Mouse (Mus musculus): ENCODE measurements at regions not wholly inside any gene's neighbourhood (a gene's known extent, or its start where the extent isn't known, plus 50 kb on each side); places are given as distances from the start of the nearest gene placed in this dataset.

DNA sequence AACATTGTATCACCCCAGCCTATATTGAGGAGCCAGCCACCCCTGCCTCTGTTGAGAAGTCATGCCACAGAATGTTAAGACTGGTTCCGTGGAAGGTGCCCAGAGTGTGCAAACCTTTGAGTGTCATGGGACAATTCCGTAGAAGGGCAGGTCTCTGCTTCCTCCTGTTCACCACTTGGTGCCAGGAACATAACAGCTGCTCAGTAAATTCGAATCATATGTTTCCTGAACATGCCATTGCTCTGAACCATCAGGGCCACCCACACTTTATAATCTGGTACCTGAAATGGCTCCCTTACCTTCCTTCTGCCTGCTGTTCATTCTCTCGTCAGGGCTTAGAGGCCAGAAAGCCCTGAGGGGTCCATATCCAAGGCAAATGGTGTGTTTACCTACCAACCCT lies 273.0 kb upstream of the 4930535I16Rik start:
- H3K27ac ChIP-seq, result no peak overlapping the region
- no peaks in the 10 kb centered on the region for H3K36me3 ChIP-seq (ENCODE audit: inconsistent target)
- 73% methylated on average over 4 of the region's 4 CpGs for WGBS (ENCODE audit: missing documents)

DNA sequence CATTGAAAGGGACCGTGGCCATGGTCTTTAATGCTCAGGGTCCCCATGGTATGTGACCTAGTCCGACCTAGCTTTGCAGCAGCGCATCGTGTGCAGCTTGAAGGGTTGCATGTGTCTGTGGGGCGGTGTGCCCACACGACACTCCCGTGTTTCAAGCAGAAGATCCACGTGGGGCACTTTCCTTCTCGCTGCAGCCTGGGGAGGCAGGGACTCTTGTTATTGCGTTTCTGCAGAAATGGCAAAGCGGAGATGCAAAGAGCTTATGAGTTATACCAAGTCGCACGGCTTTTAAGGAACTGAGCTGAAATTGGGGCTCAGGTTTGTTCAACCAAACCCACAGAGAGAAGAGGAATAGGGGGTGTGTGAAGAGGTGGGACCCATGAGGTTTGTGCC lies 272.2 kb upstream of the 4930535I16Rik start:
- no peaks in the 10 kb centered on the region for H3K36me3 ChIP-seq (ENCODE audit: inconsistent target)
- 63% methylated on average over 13 of the region's 13 CpGs for WGBS (ENCODE audit: missing documents)
- no peak overlapping the region for H3K4me3 ChIP-seq (ENCODE audit: inconsistent target)
- no peak overlapping the region for H3K27ac ChIP-seq
- no peaks in the 10 kb centered on the region for H3K79me2 ChIP-seq (ENCODE audit: inconsistent target)

More for the DNA sequence above, 273.0 kb upstream of the 4930535I16Rik start:
- Histone ChIP-seq H3K79me2 (ENCODE audit: inconsistent target) (no peaks in the 10 kb centered on the region), H3K4me3 (ENCODE audit: inconsistent target) (no peak overlapping the region)

DNA sequence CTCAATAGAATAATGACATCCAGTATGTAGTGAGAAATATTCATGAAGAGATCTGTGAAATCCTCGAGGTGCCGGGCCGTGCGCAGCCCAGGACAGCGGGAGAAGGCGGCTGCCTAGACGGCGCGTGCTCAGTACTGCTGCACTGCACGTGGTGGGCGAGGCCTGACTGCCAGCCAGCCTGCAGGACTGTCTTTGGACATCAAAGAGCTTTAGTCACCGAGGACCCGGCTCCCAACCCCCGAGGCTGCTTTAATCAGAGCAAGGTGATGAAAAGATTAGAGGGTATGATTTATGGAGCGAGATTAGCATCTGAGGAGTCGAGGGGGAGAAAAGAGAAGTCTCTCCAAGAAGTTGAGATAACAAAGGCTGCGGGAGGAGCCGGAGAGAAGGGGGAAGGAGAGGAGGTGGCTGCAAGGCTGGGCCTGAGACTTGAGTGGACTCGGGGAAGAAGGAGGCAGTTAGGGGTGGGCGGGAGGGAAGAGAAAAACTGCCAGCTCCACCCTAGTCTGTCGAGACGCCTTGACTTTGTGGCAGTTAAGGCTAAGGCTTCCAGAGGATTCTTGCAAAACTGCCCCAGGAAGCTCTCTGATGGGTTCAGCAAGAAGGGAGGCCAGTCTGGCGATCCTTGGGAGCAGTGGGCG lies 271.6 kb upstream of the 4930535I16Rik start:
- WGBS (ENCODE audit: missing documents), result 13% methylated on average over 22 of the region's 24 CpGs
- Histone ChIP-seq H3K36me3 (ENCODE audit: inconsistent target) (no peaks in the 10 kb centered on the region), H3K79me2 (ENCODE audit: inconsistent target) (no peaks in the 10 kb centered on the region), H3K27ac (no peak overlapping the region), H3K4me3 (ENCODE audit: inconsistent target) (no peak overlapping the region)

DNA sequence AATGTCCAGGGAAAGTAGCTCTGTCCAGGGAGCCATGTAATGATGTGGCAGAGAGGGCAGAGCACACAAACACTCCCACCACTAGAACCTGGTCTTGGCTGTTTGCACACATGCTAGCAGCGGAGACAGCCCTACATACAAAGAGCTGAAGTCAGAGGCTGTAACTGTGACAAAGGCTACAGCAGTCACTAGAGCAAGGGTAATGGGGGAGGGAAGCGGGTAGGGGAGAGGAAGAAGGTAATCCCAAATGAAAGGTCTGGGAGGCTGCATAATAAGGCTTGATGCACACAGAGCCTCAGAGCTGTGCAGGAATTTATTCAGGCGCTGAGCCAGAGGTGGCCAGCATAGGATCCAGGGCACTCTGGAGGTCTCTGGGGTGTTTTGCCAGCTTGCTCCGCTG lies 269.3 kb upstream of the 4930535I16Rik start:
- Histone ChIP-seq H3K27ac (no peak overlapping the region), H3K79me2 (ENCODE audit: inconsistent target) (no peaks in the 10 kb centered on the region), H3K36me3 (ENCODE audit: inconsistent target) (no peaks in the 10 kb centered on the region), H3K4me3 (ENCODE audit: inconsistent target) (no peak overlapping the region)
- 74% methylated on average over 4 of the region's 4 CpGs for WGBS (ENCODE audit: missing documents)

DNA sequence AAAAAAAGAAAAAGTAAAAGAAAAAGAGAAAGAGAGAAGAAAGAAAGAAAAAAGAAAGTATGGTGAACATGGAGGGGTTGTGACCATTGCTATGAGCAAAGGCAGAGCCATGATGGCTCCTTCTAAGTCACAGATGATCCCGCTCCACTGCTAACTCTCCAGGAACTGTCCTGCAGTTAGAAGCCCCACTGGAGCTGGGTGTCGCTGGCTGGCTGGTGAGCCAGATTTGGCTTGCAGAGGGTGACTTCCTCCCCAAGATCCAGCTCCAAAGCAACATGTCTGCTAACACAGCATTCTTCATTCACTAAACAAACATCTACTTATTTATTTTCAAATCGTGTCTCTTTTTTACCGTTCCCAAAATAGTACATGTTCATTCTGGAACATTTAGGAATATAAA lies 263.5 kb upstream of the 4930535I16Rik start:
- Histone ChIP-seq H3K4me3 (ENCODE audit: inconsistent target) (no peak overlapping the region), H3K27ac (no peak overlapping the region), H3K79me2 (ENCODE audit: inconsistent target) (no peaks in the 10 kb centered on the region), H3K36me3 (ENCODE audit: inconsistent target) (no peaks in the 10 kb centered on the region)
- 86% methylated on average over 4 of the region's 4 CpGs for WGBS (ENCODE audit: missing documents)

DNA sequence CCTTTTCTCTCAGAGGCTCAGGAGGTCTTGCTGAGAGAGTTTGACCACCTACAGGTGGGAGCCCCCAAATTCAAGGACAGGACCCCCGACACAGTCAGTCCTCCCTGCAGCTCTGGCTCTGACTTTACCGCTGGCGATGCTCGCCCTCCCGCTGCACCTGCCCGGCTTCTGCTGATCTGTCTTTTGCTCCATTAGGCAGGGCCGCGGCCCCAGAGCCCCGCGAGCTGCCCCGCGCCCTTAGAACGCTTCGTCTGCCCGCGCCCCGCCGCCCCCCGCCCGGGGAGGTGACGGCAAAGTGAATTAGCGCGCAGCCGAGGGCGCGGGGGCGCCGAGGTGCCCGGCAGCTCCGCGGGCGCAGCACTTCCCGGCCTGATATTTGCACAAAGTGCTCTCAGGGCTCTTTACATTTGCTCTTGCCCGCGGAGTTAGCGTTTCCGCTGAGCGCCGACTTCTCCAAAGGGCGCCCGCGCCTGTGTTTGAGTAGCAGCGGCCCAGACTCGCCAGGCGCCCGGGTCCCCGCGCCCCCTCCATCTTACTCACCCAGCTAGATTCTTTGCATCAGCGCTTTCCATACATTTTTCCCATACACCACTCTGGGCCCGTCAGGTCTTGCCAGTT lies 260.7 kb upstream of the 4930535I16Rik start:
- H3K36me3 ChIP-seq (ENCODE audit: inconsistent target), result no peaks in the 10 kb centered on the region
- no peak overlapping the region for H3K27ac ChIP-seq
- WGBS (ENCODE audit: missing documents), result 1% methylated on average over 47 of the region's 50 CpGs
- no peak overlapping the region for H3K4me3 ChIP-seq (ENCODE audit: inconsistent target)
- no peaks in the 10 kb centered on the region for H3K79me2 ChIP-seq (ENCODE audit: inconsistent target)

DNA sequence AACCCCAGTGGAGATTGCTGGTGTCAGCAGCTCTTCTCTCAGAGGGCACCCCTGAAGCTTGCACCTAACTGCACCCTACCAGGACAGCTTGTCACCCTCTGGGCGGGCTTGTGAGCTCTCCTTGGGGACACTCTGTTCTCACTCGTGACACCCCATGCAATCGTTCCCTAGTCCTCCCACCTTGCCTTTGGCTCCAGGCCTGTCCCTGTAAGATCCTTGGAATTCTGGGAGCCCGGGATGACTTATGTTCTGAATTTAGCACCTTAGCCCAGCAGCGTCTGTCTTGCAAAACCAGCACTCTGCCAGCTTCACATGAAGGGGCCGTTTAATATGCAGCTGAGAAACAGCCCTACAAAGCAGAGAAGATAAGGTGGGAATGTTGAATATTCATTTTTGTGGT lies 257.7 kb upstream of the 4930535I16Rik start:
- 39% methylated on average over 6 of the region's 6 CpGs for WGBS (ENCODE audit: missing documents)

DNA sequence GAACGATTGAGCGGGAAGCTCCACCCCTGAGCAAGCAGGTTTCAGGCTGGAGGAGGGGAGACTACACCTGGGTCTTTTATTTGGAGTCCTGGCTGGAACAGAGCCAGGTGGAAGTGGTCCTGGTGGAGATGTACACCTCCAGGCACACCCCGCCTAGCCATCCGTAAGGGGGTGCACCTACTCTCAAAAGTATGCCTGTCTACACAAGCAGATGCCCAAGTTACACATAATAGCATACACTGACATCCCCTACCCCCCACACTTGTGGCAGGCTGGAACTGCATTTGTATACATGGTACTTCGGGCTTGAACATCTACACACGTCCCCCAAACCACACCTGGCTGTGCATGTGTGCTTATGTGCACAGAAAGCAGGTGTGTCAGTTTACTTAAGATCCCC lies 236.8 kb upstream of the 4930535I16Rik start:
- WGBS (ENCODE audit: missing documents), result 87% methylated on average over 4 of the region's 6 CpGs
- H3K4me3 ChIP-seq (ENCODE audit: inconsistent target), result no peak overlapping the region
- no peaks in the 10 kb centered on the region for H3K79me2 ChIP-seq (ENCODE audit: inconsistent target)
- H3K36me3 ChIP-seq (ENCODE audit: inconsistent target), result no peaks in the 10 kb centered on the region
- no peak overlapping the region for H3K27ac ChIP-seq

More for the DNA sequence above, 257.7 kb upstream of the 4930535I16Rik start:
- Histone ChIP-seq H3K36me3 (ENCODE audit: inconsistent target) (no peaks in the 10 kb centered on the region), H3K4me3 (ENCODE audit: inconsistent target) (no peak overlapping the region), H3K27ac (no peak overlapping the region), H3K79me2 (ENCODE audit: inconsistent target) (no peaks in the 10 kb centered on the region)

DNA sequence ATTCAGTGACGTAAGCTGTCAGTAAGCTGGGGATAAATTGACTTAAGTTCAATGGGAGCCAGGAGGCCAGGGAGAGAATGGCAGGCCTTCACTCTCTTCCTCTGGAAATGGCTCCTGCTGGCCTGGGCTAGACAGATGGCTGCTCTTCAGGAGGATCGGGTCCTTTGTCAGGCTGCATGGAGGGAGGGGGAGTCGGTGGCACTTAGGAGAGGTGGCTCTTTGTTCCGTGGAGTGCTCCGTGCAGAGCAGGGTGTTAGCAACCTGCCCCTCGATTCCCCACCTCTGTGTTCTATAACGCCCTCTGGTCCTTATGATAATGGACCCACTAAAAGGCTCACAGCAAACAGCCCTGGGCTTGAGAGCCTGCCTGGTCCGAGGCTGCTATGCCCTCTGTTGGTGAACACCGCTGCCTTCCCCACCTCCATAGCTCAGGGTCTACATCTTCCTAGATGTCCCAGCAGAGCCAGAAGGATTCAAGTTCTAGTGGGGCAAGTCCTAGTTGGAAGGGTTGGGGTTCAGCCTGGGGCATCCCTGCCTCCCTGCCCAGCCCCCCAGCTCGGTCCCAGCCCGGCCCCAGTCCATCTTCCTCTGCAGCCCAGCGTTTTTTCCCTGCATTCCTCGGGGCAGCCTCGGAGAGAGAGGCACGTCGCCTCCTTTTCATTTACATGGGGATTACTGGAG lies 232.1 kb upstream of the 4930535I16Rik start:
- Histone ChIP-seq H3K79me2 (ENCODE audit: inconsistent target) (no peaks in the 10 kb centered on the region), H3K4me3 (ENCODE audit: inconsistent target) (no peak overlapping the region), H3K36me3 (ENCODE audit: inconsistent target) (no peaks in the 10 kb centered on the region), H3K27ac (no peak overlapping the region)
- 15% methylated on average over 16 of the region's 16 CpGs for WGBS (ENCODE audit: missing documents)

DNA sequence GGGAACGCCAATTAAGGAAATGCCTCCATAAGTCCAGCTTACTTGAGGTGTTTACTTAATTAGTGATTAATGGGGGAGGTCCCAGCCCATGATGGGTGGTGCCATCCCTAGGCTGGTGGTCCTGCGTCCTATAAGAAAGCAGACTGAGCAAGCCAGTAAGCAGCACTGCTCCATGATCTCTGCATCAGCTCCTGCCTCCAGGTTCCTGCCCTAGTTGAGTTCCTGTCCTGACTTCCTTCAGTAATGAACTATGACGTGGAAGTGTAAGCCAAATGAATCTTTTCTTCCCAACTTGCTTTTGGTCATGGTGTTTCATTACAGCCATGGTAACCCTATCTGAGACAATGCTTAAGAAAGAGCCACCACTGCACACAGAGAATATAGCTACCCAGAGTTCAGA lies 231.2 kb upstream of the 4930535I16Rik start:
- Histone ChIP-seq H3K4me3 (ENCODE audit: inconsistent target) (no peak overlapping the region), H3K36me3 (ENCODE audit: inconsistent target) (no peaks in the 10 kb centered on the region), H3K27ac (no peak overlapping the region), H3K79me2 (ENCODE audit: inconsistent target) (no peaks in the 10 kb centered on the region)
- WGBS (ENCODE audit: missing documents), result 71% methylated on average over 3 of the region's 3 CpGs

DNA sequence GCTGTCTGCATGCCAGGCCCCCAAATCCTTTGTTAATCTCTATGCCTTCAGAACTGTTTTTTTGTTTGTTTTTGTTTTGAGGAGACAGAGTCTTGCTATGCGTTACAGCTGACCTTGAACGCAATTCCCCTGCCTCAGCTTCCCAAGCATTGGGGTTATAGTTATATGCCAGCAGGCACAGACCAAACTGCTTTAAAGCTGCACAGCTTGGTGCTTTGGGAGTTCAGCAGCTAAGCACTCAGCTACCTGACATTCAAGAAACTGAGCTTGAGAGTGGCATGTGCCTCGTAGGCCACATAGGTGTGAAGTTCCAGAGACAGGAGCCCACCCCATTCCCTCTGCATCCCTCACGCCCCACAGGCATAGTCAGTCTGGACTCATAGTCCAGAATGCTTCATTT lies 229.5 kb upstream of the 4930535I16Rik start:
- Histone ChIP-seq H3K79me2 (ENCODE audit: inconsistent target) (no peaks in the 10 kb centered on the region), H3K4me3 (ENCODE audit: inconsistent target) (no peak overlapping the region), H3K36me3 (ENCODE audit: inconsistent target) (no peaks in the 10 kb centered on the region), H3K27ac (no peak overlapping the region)
- 68% methylated on average over 4 of the region's 4 CpGs for WGBS (ENCODE audit: missing documents)

DNA sequence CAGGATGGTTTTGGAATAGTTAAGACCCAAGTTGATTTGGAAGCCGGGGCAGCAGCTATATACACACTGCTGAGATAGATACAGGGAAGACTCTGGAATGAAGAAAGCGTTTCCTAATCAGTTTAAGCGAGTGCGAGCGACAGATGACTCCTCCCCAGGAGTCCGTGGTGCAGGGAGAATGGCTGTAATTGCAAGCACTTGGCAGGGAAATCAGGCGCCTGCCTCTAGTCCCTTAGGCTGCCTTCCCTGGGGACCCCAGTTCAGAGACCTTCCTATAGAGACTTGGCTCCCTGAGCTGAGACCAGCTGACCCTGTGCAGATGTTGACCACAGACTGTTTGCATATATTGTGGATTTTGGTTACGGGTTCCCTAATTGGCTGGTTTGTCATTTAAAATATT lies 228.3 kb upstream of the 4930535I16Rik start:
- H3K27ac ChIP-seq, result no peak overlapping the region
- H3K79me2 ChIP-seq (ENCODE audit: inconsistent target), result no peaks in the 10 kb centered on the region
- WGBS (ENCODE audit: missing documents), result 53% methylated on average over 8 of the region's 8 CpGs
- no peak overlapping the region for H3K4me3 ChIP-seq (ENCODE audit: inconsistent target)
- H3K36me3 ChIP-seq (ENCODE audit: inconsistent target), result no peaks in the 10 kb centered on the region

DNA sequence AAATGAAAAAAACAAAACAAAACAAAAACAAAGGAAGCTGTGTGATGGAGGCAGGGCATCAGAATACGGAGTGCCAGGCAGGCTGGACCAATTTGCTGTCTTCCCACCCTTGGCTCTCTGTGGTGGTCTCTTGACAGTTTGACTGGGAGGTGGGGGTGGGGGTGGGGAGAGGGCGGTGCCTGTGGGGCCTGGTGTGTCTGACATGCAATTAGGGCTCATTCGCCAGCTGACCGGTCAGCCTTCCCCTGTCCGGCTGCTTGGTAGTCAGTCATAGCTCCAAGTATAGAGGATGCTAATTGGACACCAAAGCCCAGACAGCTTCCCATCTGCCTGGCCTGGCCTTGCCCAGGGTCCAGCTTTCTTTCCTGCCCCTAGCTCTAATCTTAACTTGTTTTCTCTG lies 225.8 kb upstream of the 4930535I16Rik start:
- Histone ChIP-seq H3K27ac (no peak overlapping the region), H3K4me3 (ENCODE audit: inconsistent target) (no peak overlapping the region), H3K79me2 (ENCODE audit: inconsistent target) (no peaks in the 10 kb centered on the region), H3K36me3 (ENCODE audit: inconsistent target) (no peaks in the 10 kb centered on the region)
- WGBS (ENCODE audit: missing documents), result 76% methylated on average over 4 of the region's 5 CpGs

DNA sequence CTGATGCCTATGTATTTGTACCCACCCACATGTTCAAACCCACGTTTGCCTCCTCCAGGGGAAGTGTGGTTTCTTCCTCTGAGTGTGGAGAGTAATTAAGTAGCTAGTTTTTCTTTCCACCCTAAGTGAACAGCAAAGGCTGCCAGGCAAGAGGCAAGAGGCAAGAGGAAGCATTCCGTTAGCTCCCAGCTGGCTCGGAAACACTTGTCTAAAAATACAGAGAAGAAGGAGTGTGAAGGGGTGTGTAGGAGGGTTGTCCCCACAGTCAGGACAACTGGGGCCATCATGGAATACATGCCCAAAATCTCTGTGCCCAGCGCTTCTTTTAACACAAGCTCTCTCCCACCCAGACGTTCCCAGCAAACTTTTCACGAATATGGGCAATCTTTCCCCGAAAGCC lies 225.4 kb upstream of the 4930535I16Rik start:
- H3K36me3 ChIP-seq (ENCODE audit: inconsistent target), result no peaks in the 10 kb centered on the region
- no peak overlapping the region for H3K4me3 ChIP-seq (ENCODE audit: inconsistent target)
- H3K27ac ChIP-seq, result no peak overlapping the region
- WGBS (ENCODE audit: missing documents), result 36% methylated on average over 7 of the region's 7 CpGs
- H3K79me2 ChIP-seq (ENCODE audit: inconsistent target), result no peaks in the 10 kb centered on the region

DNA sequence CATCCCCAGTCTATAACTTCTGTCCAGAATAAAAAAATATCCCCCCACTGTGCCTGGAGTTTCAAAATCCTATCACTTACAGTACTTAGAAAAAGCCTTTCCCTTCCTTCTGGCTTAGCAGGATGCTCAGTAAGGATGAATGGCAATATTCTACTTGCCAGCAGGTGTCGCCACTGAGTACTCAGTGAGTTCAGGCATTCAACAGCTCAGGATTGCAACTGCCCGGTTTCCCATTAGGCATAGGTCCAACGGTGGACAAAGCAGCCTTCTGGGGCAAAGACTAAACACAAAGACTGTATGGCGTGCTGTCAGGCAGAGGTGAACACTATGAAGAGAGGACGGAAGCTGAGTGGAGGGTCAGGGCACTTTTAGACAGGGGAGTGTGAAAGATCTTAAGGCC lies 224.3 kb upstream of the 4930535I16Rik start:
- H3K4me3 ChIP-seq (ENCODE audit: inconsistent target), result no peak overlapping the region
- H3K27ac ChIP-seq, result no peak overlapping the region
- 13% methylated on average over 5 of the region's 5 CpGs for WGBS (ENCODE audit: missing documents)
- H3K36me3 ChIP-seq (ENCODE audit: inconsistent target), result no peaks in the 10 kb centered on the region
- H3K79me2 ChIP-seq (ENCODE audit: inconsistent target), result no peaks in the 10 kb centered on the region

Data from macrophage (primary cell).